Mouse (Mus musculus) layer of hippocampus, adult 8-10 months (tissue): ENCODE measurements around the gene Rgp1. TPM values are rescaled to one million over a fixed set of nuclear protein-coding genes. Genes with fewer than 3 reads are reported as not detected.
"Not testable (repeated sequence)": the region's sequence is repeated elsewhere in the genome, so short reads cannot be mapped to it uniquely, and the experiment has no call there.

Experiments
- DNase-seq, 2 experiments: peaks; one replicate each; pipeline ENCODE4 v3.0.0; 2022; ENCODE audit warnings: low spot score in 2 of 2
- total RNA-seq, 4 experiments: library from RNA; stranded (reverse); gene quantifications; 2 replicates each; pipeline ENCODE4 v1.2.4; 2022

Rgp1 gene
- 10 to 100 TPM; 46.2 to 69.0 (median 51.0) TPM for total RNA-seq

DNA sequence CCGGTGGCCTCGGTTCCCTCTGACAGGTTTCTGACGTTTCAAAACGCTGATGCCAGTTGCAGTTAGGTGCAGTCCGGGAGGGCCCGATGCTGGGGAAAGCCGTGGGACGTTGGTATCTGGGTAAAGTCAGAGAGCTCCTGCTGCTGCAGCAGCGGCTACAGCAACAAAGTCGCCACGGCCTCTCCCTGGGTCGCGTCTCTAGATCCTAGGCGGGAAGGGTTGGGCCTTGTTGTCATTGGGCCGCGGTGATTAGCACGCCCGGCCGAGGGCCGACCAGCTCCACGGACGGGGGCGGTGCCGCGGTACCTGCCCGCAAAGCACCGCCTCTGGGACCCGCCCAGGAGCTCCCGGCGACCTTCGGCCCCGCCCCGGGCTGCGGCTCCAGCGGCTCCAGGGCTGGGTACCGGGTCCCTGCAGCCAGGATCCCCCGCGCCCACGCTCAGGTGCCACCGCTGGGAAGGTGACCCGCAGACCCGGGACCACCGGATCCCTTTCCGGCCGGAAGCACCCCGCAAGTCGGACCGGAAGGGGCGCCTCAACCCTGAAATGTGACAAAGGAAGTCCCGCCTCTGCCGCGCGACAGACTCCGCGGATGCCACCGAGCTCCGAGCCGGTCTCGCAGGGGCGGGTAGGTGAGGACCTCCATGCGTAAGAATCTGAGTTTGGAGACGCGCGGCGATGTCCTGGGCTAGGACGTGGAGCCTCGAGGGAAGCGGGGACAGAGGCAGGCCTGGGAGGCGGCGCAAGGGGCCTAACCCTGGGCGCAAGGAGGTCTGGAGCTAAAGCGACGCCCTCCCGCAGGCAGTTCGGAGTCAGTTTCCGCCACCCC lies at the start of gene Rgp1, which contains the start of gene Gba2:
Rgp1 (plus strand) TSS at position 340 of the 829 bp plus-strand sequence.
Gba2 (minus strand) TSS at position 498 of the 829 bp plus-strand sequence.
- DNase-seq, result peak; percentile 76 to 81

GRCm38 (mm10) chr4:43530081-43530501 lies 48.4 kb upstream of the Rgp1 start:
- DNase-seq, result no peak

GRCm38 (mm10) chr4:43530581-43530980 lies 47.9 kb upstream of the Rgp1 start:
- DNase-seq, result peak; percentile 37 to 72

- DNase-seq, result no peak
These were observed 45.2 kb upstream of the Rgp1 start for GRCm38 (mm10) chr4:43533270-43533669.

DNA sequence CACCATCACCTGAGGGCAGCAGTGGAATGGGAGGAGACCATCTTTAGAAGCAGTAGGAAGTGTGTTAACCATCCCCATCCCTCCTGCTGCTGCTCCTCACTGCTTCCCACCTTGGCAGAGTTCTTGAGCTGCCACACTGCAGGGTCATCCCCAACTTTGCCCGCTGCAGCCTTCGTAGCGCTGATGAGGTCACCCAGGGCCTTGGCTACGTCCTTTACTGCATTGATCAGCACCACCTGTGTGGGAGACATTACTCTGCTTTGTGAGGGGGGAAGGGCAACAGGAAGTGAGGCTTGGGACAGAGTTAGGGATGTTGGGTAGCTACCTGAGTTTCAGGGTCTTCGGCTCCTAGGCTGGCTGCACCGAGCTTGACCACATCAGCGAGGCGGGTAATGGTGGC lies 42.9 kb upstream of the Rgp1 start:
- DNase-seq, result no peak

DNA sequence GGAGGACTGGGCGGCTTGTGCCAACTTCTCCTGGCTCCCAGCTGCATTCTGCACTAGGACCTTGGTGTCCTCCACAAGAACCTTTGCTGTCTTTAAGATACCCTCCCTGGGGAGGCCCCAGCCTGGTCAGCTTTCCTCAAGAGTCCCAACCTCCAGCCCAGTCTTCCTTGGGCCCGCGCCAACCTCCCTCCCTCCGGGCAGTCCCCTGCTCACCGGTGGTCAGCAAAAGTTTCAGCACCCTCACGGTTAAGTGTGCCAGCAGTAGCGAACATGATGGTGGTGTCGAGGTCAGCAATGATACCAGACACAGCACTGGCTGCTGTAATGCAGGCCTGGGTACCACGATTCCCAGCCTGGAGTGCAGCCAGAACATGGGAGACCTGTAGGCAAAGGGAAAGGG lies 42.5 kb upstream of the Rgp1 start:
- no peak for DNase-seq

DNA sequence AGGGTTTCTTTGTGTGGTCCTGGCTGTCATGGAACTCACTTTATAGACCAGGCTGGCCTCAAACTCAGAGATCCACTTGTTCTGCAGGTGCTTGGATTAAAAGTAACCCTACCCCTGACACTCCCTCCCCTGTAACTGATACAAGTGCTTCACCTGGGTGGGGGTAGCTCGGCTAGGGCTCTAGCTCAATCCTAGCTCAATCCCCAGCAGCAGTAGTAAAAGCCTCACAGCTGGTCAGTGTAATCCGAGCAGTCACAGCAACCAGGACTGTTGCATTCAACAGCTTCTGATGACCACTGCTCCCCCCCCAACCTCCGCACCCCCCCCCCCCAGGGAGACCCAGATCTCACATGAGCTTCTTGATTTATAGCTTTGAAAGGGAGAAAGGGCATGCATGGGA lies 36.5 kb upstream of the Rgp1 start:
- DNase-seq, result no peak

GRCm38 (mm10) chr4:43546375-43547047 lies 32.0 kb upstream of the Rgp1 start:
- DNase-seq, result no peak

DNA sequence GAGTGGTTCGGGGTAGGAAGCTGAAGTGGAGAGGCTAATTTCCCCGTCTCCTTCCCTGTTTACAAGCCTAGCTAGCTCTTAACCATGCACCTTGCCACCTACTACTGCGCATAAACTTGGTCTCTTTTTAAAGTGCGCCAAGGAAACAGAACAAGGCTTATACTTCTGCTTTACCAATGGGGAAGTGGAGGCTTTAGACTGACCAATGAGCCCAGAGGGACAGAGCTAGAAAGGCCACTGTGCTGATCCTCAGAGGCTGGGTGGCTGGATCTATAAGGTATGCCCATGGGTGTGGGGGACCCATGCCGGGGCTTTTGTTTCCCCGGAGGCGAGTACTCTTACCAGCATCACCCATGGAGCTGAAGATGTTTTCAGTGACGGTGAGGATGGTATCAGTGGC lies 31.4 kb upstream of the Rgp1 start:
- no peak for DNase-seq

GRCm38 (mm10) chr4:43549055-43549454 lies 29.5 kb upstream of the Rgp1 start:
- no peak for DNase-seq

DNA sequence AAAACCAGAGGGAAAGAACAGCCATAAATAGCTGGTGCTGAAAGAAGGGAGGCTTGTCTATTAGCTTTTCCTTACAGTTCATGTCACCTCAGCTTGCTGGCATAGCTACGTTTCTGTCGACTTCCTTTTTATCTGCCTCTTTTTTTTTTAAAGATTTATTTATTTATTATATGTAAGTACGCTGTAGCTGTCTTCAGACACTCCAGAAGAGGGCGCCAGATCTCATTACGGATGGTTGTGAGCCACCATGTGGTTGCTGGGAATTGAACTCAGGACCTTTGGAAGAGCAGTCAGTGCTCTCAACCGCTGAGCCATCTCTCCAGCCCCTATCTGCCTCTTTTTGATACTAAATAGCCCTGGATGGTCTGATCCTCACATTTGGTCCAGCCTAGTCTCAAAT lies 26.7 kb upstream of the Rgp1 start:
- not testable (repeated sequence) for DNase-seq

DNA sequence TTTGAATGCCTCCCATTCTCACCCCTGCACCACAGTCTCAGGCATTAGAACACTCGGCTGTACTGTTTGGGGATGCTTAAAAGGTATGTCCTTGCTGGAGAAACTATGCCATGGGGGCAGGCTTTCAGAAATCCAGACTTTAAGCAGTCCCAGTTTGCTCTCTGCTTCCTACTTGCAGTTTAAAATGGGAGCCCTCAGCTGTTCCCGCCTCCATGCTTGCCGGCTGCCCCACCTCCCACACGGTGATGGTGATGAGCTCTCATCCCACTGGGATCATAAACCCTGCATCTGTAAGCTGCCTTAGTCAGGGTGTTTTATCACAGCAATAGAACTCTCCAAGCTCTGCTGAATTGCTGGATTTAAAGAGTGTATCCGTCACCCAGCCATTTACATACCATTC lies 26.1 kb upstream of the Rgp1 start:
- no peak for DNase-seq

GRCm38 (mm10) chr4:43553891-43554290 lies 24.6 kb upstream of the Rgp1 start:
- DNase-seq, result no peak

DNA sequence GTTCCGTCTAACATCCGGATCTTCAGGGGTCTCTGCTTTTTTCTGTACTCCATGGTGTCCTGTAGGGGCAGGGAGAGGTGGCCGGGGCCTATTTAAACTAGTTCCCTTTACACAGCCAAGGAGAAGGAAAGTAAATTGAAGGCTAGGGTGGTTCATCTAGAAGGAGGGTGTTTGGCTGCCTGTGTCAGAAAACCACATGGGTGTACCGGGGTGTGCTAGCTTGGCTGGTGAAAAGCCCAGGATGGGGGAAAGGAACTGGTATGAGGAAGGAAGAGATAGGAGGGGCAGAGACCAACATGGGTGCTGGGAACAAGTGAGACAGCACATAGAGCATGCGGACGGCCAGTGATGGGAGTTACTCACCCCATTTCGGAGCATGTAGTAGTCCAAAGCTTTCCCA lies 22.6 kb upstream of the Rgp1 start:
- no peak for DNase-seq

GRCm38 (mm10) chr4:43558028-43558630 lies 20.4 kb upstream of the Rgp1 start:
- no peak for DNase-seq

DNA sequence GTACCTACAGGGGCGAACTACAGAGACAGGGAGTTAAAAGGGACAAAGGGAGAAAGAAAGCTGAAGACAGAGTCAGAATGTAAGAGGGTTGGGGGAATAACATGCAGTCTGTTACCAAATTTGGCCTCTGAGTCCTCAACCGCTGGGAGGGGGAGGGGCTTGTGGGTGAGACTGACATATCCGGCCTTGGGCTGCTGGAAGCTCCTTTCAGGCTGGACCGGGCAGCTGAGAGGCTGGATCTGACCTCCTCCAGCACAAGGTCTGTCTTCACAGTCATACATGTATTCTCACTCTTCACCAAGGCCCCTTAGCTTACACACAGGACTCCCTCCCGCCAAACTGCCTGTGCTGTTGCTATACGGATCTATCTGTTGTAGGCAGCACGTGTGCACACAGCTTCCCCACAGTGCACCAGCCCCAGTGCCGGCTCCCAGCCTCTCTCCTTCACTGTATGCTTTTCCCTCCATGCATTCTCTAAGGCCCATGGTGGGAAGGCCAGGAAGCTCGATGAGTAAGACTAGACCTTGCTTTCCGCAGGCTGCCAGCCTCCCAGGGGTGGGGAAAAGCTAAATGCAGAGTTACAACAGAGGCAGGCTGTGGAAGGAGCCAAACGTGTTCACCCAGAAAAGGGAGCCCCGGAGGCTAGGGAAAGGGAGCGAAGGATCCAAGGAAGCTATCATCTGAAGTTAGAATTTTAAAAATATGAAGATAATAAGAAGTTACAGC lies 19.7 kb upstream of the Rgp1 start:
- DNase-seq, result no peak

DNA sequence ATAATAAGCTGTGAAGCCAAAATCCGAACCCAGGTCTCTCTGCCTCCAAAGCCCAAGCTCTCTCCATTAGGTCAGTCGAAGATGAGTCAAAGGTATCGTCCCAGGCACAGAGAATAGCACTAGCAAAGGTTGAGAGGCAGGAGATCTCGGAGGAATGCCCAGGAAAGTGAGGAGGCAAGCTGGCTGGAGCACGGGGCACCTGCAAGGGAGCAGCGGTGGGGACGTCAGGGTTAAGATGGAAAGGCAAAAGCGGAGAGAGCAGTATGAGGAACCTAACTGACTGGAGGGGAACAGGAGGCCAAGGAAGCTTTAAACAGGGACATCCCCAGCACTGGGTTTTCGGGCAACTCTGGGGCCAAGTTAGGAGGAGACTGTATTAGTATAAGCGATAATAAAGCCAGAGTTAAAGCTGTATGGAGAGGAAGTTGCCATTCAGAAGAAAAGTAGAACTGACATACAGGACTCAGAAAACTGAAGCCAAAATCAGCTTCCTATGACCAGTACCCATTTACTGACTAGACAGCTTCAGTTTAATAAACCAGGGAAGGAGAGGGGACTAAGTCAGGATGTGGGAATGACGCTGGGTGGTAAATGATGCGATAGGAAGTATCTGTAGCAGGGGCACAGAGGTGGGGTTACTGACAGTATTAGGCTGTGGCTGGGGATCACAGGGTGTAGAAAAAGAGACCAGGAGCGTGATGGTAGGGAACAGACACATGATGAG lies 18.8 kb upstream of the Rgp1 start:
- DNase-seq, result no peak

DNA sequence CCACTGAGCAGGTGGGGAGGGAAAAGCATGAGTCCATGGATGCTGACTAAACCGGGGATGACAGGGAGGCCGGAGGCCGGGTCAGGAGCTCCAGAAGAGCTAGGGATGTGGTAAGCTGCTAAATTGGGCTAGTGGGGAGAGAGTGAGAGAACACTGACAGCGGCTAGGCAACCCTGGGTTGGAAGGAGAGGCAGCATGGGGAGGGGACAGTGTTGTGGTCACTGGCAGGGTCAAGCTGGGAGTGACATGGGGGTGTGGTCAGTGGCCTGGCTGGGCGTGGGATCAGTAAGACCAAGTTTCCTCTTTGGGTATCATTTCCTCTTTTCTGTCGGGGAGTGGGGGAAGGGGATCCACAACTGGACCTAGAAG lies 18.3 kb upstream of the Rgp1 start:
- no peak for DNase-seq

DNA sequence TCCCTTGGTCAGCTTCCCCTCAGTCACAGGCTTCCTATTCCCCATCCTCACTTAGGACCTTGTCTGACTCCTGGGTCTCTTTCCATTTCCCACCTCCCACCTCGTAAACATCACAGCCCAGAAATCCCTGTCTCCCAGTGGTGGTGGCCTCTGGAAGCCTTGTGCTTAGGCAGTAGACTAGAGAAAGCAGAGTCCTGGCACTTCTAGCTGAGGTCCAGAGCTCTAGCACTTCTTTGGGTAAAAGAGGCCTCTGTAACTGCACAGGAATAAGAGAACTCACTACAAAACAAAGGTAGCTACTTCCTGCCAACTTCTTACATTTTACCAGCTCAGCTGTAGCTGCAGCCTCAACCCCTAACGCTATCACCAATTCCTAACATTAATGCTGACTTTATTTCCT lies 17.5 kb upstream of the Rgp1 start:
- DNase-seq, result no peak

- DNase-seq, result no peak
These were observed 17.0 kb upstream of the Rgp1 start for GRCm38 (mm10) chr4:43561436-43561996.
